Mouse (Mus musculus) A20 (cell line): Measurements from ENCODE around the gene Ivns1abp.
"Not testable (repeated sequence)": the region's sequence is repeated elsewhere in the genome, so short reads cannot be mapped to it uniquely, and the experiment has no call there.

Experiments
- DNase-seq: peaks from one replicate; pipeline ENCODE4 v3.0.0-alpha.2; 2011; ENCODE audit warnings: low read depth, low spot score

Ivns1abp gene

DNA sequence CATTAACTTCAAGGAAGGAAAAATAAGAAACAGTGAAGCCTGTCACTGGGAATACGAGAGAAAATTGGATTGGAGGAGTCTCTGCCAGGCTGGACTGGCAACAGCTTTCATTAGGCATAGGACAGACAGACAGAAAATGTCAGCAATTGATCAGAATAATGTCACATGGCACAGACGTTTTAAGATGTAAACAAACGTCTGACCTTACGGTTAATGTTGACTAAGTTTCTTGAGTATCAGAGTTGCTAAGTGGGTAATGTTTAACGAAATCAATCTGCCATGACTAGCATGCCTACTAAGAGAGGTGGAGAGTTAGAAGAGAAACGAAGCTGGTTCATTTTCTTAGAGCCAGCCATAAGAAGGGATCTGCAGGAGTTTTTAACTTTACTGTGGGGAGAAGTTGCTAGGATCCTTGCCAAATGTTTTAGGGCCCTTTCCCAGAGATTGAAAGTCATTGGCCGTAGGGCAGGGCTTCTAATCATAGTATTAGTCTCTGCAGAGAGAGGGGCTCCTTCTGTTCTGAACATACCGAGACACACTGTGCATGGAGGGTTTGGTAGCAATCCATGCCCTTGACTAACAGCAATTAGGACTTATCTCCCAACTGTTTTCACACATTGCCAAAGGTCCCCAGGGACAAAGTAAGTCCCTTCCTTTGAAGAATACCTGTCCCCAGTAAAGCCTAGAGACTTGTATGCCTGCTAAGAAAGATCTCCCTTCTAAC is 2.8 kb upstream of the Ivns1abp start:
- no peak for DNase-seq

DNA sequence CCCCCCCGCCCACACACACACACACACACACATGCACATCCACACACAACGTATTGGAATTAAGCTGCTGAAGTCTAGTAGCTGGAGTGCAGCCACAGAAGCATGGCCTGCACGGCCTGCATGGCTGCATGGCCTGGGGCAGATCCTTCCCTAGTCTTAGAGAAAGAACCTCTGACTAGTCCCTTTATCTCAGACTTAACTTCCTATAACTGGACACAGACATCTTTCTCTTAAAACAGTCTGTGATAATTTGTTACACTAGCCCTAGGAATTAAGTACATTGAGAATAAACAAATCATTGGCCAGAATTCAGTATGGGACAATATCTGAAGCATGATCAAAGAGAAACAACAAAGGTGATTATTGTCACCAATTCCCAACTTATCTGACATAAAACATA is 2.0 kb upstream of the Ivns1abp start:
- peak; percentile 56 for DNase-seq

DNA sequence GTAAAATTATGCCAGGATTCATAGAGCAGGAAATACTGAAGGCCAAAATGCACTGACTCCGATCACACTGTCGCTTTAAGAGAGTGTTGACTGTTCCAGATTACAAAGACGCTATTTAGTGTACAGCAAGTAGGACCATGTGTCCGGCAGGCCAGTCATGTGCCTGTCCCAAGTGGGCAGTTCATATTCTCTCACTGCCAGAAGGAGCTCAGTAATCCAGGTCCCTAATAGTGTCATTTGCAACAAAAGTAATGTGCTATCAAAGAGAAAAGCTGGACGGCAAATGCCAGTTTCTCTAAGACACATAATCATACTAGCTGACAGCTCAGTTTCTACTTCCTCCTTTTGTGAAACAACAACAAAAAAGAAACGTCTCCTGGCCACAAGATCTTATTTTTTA is 1.3 kb upstream of the Ivns1abp start:
- DNase-seq = peak; percentile 88

DNA sequence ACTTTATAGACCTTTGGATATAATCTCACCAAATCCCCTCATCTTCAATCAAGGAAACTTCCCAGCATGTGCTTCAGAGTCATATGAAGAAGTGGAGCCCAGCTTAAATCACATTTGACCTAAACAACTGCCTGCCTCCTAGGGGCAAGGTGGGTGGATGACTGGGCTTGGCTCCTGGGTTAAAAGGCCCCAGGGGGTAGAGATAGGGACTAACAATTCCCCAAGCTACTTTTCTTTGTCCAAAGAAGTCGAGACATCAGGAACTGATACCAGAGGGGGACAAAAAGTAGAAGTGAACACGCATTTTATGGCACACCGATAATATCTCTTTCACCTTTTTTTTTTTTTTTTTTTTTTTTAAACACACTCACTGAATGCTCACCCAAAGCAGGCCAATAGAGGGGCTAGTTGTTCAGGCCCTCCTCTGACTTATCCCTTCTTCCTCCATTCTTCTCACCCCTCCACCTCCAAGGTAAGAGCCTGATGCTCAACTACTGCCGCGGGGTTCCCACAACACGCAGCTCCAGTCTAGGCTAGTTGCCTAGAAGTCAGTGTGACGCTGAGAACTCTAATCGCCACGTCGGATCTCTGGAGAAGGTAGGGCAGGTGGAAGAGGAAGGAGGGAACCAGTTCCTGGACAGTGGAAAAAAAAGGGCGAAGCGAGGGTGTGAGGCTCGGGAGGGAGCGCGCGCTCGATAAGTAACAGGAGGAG is 550 bp upstream of the Ivns1abp start:
- peak; percentile 87 for DNase-seq

DNA sequence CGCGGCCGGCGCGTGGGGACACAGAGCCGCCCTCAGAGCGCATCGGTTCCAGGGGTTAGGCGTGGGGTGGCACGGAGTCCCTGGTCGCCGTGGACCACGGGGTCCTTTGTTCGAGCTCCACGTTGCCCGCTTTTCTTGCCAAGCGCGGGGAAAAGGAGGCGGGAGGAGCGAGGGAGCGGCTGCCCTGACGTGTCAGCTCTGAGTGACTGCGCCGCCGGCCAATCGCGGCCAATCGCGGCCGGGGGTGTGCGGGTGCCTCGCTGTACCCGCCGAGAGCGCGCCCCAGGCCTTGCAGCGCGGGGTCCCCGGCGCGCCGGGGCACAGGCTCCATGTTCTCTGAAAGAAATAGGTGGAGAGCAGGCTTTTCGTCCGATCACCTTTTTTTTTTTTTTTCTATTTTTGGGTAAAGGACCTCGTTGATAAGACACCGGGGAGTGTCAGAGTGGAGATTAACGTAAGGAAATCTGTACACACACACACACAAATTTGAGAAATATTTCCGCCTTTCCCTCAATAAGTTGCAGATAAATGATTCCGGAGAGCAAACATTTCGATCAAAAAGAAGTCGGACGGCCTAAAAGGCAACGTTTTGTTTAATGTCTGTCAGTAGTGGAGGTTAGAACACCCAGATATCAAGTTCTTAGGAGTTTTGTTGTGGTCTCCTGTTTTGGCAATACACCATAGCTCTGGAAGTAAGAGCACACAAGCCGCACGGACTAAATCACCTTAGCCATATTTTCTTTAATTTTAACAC is 1.0 kb downstream of the Ivns1abp start:
- peak; percentile 95 for DNase-seq

DNA sequence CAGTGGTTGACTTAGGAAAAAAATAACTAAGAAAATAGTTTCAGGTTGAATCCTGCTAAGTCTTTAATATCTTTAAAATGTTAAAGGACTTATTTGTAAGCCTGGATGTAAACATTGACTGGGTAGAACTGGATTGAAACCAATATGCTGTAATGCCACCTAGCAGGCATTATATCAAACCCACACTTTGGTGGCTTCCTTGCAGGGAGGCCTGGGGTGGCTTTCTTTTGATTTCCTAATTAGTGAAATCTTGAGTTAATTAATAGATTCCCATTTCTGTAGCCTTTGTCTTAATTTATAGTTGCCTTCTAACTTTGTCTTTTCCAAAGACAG is 1.6 kb downstream of the Ivns1abp start:
- DNase-seq = peak; percentile 64

DNA sequence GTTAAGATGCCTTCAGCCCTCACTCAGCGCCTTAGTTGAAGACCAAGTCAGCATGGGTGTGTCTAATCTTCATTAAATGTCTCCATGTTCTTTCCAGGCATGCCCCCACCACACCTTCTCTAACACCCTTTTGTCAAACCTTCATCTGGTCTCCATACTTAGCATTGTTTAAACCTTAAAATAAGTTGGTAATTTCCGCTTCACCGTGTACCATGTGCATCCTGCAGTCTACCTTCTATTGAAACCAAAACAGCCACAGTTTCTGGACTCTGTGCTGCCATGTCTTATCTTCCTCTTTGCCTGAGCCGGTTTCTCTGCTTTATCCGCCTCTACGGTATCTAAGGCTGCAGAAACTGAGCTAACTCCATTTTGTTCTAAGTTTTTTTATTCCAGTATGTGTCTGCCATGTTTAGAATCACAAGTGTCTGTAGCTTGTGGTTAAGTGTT is 2.4 kb downstream of the Ivns1abp start:
- DNase-seq = peak; percentile 76

DNA sequence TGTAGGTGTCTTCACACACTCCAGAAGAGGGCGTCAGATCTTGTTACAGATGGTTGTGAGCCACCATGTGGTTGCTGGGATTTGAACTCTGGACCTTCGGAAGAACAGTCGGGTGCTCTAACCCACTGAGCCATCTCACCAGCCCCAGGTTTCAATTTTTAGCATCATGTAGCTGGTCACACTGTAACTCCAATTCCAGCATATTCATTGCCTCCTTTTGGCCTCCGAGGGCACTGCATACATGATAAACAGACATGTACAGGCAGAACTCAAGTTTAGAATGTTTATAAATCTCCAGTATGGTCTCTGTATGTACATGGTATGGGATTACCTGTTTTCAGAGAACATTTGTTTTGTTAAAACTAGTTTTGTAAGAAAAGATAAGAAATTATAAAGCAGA is 4.0 kb downstream of the Ivns1abp start:
- DNase-seq = not testable (repeated sequence)

DNA sequence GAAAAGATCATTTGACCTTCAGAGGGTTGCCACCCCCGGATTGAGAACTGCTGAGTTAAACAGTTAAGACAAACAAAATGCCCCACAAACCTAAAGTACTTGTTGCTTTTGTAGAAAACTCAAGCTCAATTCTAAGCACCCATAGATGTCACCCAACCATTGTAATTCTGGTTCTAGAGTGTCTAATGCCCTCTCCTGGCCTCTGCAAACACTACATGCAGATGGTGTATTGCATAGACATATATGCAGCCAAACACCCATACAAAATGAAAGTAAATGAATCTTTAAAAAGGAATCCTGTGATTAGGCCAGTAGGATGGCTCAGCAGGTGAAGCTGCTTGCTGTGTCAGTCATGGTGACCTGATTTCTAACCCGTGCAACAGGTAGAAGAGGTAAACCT is 8.6 kb downstream of the Ivns1abp start:
- peak; percentile 63 for DNase-seq

DNA sequence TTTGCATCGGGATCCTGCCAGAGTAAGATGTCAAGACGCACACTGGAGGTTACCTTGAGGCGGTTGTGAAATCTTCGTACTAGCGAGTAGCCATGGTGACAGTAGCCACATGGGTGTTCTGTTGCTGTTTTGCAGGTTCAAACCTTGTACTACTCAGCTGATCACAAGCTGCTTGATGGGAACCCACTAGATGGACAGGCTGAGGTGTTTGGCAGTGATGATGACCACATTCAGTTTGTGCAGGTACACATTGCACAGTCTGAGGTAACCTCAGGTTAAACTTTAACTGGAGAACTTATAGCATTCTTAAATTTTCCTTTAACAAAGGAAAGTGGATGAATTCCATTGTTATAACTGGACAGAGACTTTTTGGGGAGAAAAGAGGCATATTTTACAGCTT is 11.7 kb downstream of the Ivns1abp start:
- DNase-seq = no peak

DNA sequence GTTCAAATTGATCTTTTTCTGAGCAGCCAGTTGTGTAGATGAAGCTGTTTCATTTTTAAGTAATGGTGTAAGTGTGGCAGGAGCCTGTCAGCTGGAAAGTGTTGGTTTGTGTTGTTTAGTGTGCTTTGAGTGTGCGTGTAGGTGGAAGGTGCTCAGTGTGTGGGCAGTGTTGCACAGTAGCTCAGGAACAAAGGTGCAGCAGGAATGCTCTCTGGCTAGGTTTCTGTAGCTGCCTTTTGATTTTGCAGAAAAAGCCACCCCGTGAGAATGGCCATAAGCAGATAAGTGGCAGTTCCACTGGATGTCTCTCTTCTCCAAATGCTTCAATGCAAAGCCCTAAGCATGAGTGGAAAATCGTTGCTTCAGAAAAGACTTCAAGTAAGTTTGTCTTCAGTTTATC is 15.1 kb downstream of the Ivns1abp start:
- DNase-seq = no peak

DNA sequence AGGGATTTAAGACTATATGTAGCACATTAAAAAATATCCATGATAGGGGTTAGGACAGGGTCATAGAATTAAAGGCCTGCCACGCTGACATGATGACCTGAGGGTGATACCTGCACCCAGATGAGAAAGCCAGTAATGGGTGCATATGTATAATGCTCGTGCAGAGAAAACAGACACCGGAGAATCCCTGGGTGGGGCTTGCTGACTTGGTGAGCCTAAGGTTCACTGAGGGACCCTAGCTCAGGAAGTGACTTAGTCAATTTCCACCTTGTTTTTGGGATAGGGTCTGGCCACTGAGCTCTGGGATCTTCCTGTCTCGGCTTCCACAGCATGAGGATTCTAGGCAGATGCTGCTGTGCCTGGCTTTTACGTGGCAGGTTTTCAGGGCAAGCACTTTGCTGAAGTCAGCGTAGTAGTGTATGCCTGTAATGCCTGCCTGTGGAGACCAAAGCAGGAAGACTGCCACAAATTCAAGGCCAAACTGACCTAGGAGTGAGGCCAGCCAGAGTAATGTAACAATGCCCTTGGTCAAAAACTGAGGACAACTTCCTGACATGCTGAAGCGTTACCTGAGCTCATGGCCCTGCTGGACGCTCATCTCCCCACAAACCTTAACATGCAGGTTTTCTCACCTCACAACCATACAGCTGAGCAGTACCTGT is 22.8 kb downstream of the Ivns1abp start:
- DNase-seq = no peak

DNA sequence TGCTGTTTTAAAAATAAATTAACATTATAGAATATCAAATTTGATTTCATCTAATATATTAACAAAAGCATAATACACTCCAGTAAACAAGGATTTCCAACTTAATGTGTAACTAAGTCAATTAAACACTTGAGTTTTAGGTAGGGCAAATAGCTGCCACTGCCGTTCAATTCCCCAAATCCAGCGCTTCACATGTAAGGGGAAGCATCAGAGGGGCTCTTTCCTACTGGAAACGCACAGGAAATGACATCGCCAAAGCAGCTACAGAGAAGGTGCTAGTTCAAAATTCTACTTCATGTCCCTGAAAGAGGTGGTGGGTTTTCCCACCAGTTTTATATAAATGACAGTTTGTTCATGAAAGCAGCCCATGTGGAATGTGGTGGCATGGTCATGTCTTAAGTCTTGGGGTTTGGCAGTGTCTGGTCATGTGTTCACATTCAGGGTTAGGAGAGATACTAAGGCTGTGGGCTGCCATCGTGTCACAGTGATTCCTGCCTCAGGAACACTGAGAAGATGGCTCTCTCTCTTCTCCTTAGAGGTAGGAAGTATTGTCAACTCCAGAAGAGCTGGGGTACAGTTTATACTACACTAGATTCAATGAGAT is 23.5 kb downstream of the Ivns1abp start:
- DNase-seq = no peak

DNA sequence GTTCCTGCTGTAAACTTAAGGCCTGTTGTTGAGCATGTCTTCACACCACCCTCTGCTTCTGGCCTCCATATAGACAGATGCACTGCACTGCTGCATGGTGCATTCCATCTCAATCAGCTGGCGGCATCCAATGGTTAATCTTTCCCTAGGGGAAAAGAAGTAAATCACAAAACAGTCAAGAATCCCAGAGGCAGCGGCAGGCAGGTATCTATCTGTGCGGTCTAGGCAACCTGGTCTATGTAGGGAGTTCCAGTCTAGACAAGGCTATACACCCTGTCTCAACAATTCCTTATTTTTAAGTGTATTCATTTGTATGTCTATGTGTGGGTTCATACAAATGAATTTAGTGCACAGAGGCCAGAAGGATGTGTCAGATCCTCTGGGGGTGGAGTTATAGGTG is 24.2 kb downstream of the Ivns1abp start:
- no peak for DNase-seq

DNA sequence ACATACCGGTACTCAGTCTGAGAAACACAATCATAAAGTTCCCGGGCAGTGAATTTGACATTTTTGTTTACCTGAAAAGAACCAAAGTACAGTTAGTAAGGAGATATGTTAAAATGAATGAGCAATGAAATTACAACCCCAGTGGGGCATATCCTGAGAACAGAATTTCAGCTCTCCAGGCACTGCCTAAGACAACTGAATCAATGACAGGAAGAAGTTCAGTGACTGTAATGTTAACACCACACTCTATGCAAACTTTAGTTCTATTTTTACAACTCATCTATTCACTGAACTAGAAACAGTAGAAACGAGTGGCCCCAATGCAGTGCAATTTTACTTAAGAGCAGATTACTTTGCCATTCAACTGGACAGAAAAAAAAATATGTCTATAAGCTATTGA is 26.3 kb downstream of the Ivns1abp start:
- DNase-seq = peak; percentile 66

DNA sequence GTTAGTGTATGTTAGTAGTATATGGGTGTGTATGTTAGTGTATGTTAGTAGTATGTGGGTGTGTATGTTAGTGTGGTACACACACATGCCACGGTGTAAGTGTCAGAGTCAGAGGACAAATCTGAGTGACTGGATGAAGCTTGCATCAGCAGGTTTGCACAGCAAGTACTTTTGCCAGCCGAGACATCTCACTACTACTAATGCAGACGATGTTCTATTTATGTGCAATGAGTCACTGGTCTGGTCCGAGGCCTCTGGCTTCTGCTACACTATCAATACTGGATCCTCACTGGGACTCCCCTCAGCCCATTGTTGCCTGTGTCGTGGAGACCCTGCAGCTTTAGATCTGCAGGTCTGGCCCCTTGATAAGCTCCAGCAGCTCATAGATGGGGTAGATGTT is 27.3 kb downstream of the Ivns1abp start:
- no peak for DNase-seq

DNA sequence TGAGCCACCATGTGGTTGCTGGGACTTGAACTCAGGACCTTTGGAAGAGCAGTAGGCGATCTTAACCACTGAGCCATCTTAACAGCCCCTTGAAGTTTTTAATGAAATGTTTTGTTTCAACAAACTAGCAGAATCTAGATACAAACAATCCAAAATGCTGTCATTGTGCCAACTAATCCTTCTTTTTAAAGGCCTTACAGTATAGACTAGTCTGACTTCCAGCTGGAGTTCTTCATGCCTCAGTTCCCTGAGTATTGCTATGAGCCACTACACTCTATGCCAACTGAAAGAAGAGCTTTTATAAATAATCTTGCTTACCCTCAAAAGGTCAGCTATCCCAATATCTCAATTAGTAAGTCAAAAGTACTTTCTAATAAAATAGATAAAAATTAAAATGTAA is 28.5 kb downstream of the Ivns1abp start:
- DNase-seq = no peak

DNA sequence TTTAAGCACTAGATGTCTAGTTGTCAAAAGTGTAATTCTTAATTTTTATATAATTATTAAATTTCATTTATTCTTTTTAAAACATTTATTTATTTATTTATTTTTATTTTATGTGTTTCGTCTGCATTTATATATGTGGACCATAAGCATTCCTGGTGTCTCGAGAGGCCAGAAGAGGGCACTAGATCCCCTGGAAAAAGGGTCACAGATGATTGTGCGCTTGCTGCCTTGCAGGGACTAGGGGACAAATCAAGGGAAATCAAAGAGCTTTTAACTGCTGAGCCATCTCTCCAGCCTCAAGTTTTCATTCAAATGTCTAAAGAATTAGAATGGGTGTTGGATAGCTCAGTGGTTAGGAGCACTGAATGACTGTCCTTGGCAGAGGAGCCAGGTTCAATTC is 33.1 kb downstream of the Ivns1abp start:
- no peak for DNase-seq

DNA sequence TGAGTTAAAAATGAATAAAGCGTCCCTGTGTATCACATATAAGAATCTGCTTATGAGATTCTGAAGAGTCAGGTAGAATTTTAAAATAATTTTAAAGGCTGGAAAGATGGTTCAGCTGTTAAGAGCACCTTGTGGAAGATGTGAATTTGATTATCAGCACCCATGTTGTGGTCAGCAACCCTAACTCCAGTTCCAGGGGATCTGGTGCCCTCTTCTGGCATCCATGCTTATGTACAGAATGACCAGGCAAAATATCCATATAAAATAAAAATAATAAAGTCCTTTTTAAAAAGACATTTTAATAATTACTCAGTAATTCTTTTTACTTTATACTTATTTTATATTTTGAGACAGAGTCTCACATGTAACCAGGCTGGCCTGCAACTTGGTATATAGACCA is 45.8 kb downstream of the Ivns1abp start:
- peak; percentile 37 for DNase-seq

DNA sequence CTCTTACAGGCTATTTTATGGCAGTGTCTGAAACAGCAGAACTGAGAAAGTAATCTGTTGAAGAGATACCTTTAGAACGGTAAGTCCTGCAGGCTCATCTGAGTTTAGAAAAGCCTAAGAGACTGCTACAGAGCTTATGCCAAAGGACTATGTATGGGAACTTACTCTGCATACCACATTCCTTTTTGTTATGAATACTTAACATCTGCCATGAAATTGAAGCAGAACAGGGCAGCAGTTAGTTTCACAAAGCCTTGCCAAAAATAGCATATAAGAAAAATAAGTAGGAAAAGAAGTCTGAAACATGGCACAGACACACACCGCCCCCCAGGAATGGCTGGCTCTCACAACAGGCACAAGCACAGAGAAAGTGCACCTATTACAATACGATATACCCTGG is 65.5 kb downstream of the Ivns1abp start:
- DNase-seq = no peak
